Comparison of ENCODE assay signal across 8 mouse cellular contexts in genomic region chr2:120976308-120976707, GRCm38 (mm10). TPM values are rescaled to one million over a fixed set of nuclear protein-coding genes. Genes with fewer than 3 reads are reported as not detected.
DNase-seq lines count a peak whose midpoint lies in the region; ATAC-seq and TF ChIP-seq lines count a peak whose summit lies in the region.

No protein-coding gene starts in this region.

- peak overlapping the region; percentile 92; the same call in 1 of the 2 replicates for H3K27ac ChIP-seq in left cerebral cortex, adult 2 months

- peak overlapping the region; percentile 82 for H3K4me3 ChIP-seq in left cerebral cortex, adult 2 months

- ATAC-seq in CD4-positive, CD25-positive, alpha-beta regulatory T cell, adult 4 months, result no peak

- peak; percentile 37 for TF ChIP-seq CTCF in left cerebral cortex, adult 2 months (IDR thresholded peaks at IDR 0.05)

- intact Hi-C loops in left cerebral cortex, adult 2 months (cut with DNase I), result loop anchor here (2.0 kb wide), 1 partner anchor 32 kb away; the partner anchor contains the start of gene Ccndbp1

- DNase-seq in CD4-positive, CD25-positive, alpha-beta regulatory T cell, adult 2 months (ENCODE audit: low read depth, low spot score), result peak; percentile 54
- no peak for DNase-seq in left cerebral cortex, adult 2 months (ENCODE audit: extremely low spot score in 1 of 2, low spot score in 2 of 2)
- DNase-seq in left cerebral cortex, adult 8-10 months (ENCODE audit: low spot score in 2 of 2), result no peak
- peak; percentile 67 for DNase-seq in induced T-regulatory cell, adult 2 months (ENCODE audit: low read depth)
- peak; percentile 57 for DNase-seq in naive thymus-derived CD4-positive, alpha-beta T cell, adult 2 months (ENCODE audit: low read depth)
- no peak for DNase-seq in urinary bladder, postnatal 25 days (ENCODE audit: low spot score)
- no peak for DNase-seq in right cerebral cortex, postnatal 25 days

RNA-seq across cellular contexts. Expression of gene Tmem62, which starts 0.5 kb away (rescaled TPM):
- 10 to 100 TPM; 11.0 to 15.5 TPM for polyA plus RNA-seq in CD4-positive, CD25-positive, alpha-beta regulatory T cell, adult 4 months (2017; shearing (Covaris generic))
- total RNA-seq in left cerebral cortex, adult 2 months (2021), result 10 to 100 TPM; 21.8 to 28.5 TPM
- 10 to 100 TPM; 22.7 to 30.4 (median 25.3) TPM for total RNA-seq in left cerebral cortex, adult 8-10 months (2022)

RNA-seq across cellular contexts. Expression of gene Ubr1, which starts 5.8 kb away (rescaled TPM):
- polyA plus RNA-seq in CD4-positive, CD25-positive, alpha-beta regulatory T cell, adult 4 months (2017; shearing (Covaris generic)), result 10 to 100 TPM; 46.2 to 47.3 TPM
- 10 to 100 TPM; 41.8 to 45.0 TPM for total RNA-seq in left cerebral cortex, adult 2 months (2021)
- 10 to 100 TPM; 40.6 to 46.5 (median 44.4) TPM for total RNA-seq in left cerebral cortex, adult 8-10 months (2022)

RNA-seq across cellular contexts. Expression of gene Ccndbp1, which starts 31.9 kb away (rescaled TPM):
- polyA plus RNA-seq in CD4-positive, CD25-positive, alpha-beta regulatory T cell, adult 4 months (2017; shearing (Covaris generic)), result 100 to 1,000 TPM; 149 to 151 TPM
- 10 to 100 TPM; 57.0 to 57.6 TPM for total RNA-seq in left cerebral cortex, adult 2 months (2021)
- 10 to 100 TPM; 56.9 to 60.5 (median 59.9) TPM for total RNA-seq in left cerebral cortex, adult 8-10 months (2022)

Comparison
In these comparisons a context has a peak if more than half of its experiments do, and no peak if none do; other contexts are left out.
1. DNase-seq: peak in CD4-positive, CD25-positive, alpha-beta regulatory T cell, adult 2 months (single experiment), induced T-regulatory cell, adult 2 months (single experiment) and naive thymus-derived CD4-positive, alpha-beta T cell, adult 2 months (single experiment); none in left cerebral cortex, adult 2 months (0 of 2), left cerebral cortex, adult 8-10 months (0 of 2), urinary bladder, postnatal 25 days (single experiment) and right cerebral cortex, postnatal 25 days (single experiment).